Mouse (Mus musculus): ENCODE results near the gene Utp4. TPM values are rescaled to one million over a fixed set of nuclear protein-coding genes. Genes with fewer than 3 reads are reported as not detected.

Gene Utp4
- total and polyA plus RNA-seq, 3 experiments = 30.7 to 158 (median 75.8) TPM

DNA sequence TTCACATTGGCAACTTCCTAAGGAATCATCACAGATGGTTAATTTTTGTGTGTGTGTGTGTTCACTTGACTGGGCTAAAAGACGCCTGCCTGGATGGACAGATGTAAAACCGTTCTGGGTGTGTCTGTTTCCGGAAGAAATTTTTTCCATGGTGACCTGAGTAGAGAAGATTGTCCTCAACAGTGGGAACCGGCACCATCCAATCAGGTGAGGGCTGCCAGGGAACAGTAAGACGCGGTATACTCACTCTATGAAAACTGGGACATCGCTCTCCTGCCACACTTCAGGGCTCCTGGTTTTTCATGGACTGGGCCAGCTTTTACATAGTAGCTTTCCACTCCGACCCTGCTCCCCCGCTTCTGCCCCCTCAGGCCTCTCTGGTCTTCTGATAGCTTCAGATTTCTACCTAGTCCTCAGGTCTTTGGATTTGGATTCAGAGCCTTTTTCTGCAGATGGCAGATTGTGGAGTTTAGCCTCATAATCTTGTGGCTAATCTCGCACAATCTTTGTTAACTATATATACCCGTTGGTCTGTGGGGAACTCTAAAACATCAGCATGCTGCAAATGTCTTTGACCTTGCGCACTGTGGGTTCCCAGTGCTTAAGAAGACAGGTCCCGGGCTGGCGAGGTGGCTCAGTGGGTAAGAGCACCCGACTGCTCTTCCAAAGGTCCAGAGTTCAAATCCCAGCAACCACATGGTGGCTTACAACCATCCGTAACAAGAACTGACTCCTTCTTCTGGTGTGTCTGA is 41.0 kb downstream of the Utp4 start:
- H3K27me3 ChIP-seq (ENCODE audit: insufficient read depth, low read length) = peaks cover 3% of the 10 kb centered on the region
- no peak for DNase-seq (ENCODE audit: low spot score)
- no peak overlapping the region for H3K4me3 ChIP-seq (ENCODE audit: low read depth, low read length)

DNA sequence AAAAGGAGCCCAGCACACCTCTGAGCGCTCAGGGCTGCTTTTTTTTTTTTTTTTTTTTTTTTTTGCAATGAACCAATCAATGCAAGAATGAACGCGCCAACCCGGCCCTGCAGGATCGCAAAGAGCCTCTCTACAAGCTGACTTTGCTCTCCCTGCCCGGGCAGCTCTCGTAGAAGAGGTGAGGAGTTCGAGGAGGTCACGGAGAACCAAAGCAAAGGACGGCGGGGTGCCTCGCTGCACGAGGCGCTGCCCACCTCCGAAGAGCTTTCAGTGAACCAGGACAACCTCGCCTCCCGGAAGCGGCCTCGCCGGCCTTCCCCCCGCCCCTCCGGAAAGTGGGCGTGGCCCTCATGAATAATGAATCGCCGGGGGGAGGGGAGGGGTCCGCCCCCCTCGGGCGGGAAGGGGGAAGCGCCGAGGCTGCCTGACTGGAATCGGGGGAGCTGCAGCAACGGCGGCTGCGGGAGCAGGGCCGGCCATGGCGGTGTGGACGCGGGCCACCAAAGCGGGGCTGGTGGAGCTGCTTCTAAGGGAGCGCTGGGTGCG is 42.0 kb downstream of the Utp4 start, which contains the start of gene Sntb2:
Gene Sntb2, plus strand, starts transcription at position 427 of the 546 bp plus-strand sequence.
- Histone ChIP-seq H3K9me3 (replicated peaks) (no peaks in the 10 kb centered on the region), H3K4me3 (ENCODE audit: low read depth, low read length) (peak within 1 kb of the TSS; percentile 86)
- peak; percentile 87 for DNase-seq (ENCODE audit: low spot score)

More for the DNA sequence above, 41.0 kb downstream of the Utp4 start:
- no peak for ATAC-seq (ENCODE audit: extremely low read depth, insufficient number of reproducible peaks, low FRiP score, poor library complexity, severe bottlenecking)
- Histone ChIP-seq H3K9me3 (replicated peaks) (no peaks in the 10 kb centered on the region), H3K4me1 (ENCODE audit: insufficient read depth, low read depth, low read length) (peaks cover 42% of the 10 kb centered on the region), H3K36me3 (replicated peaks) (peaks cover 4% of the 10 kb centered on the region)
- TF ChIP-seq POLR2AphosphoS5 (IDR thresholded peaks at IDR 0.05; ENCODE audit: insufficient replicate concordance, low read depth, low read length) (no peak), GATA2 (IDR thresholded peaks at IDR 0.05; ENCODE audit: borderline replicate concordance, low read depth, low read length) (no peak), CTCF (IDR thresholded peaks at IDR 0.05; ENCODE audit: low read depth, low read length) (no peak), GATA1 (IDR thresholded peaks at IDR 0.05; ENCODE audit: borderline replicate concordance, low read length) (no peak), TAL1 (conservative IDR thresholded peaks at IDR 0.05; ENCODE audit: low read depth, low read length) (no peak)

GRCm38 (mm10) chr8:106935899-106936477 is 42.6 kb downstream of the Utp4 start:
- Histone ChIP-seq H3K4me3 (ENCODE audit: low read depth, low read length) (peak overlapping the region; percentile 86), H3K36me3 (replicated peaks) (peaks cover 8% of the 10 kb centered on the region), H3K27me3 (ENCODE audit: insufficient read depth, low read length) (peaks cover 3% of the 10 kb centered on the region), H3K4me1 (ENCODE audit: insufficient read depth, low read depth, low read length) (peaks cover 40% of the 10 kb centered on the region), H3K9me3 (replicated peaks) (no peaks in the 10 kb centered on the region)
- no peak for TF ChIP-seq GATA2 (IDR thresholded peaks at IDR 0.05; ENCODE audit: borderline replicate concordance, low read depth, low read length)
- TF ChIP-seq CTCF (IDR thresholded peaks at IDR 0.05; ENCODE audit: low read depth, low read length) = no peak
- TF ChIP-seq POLR2AphosphoS5 (IDR thresholded peaks at IDR 0.05; ENCODE audit: insufficient replicate concordance, low read depth, low read length) = no peak
- TF ChIP-seq GATA1 (IDR thresholded peaks at IDR 0.05; ENCODE audit: borderline replicate concordance, low read length) = no peak
- TF ChIP-seq TAL1 (conservative IDR thresholded peaks at IDR 0.05; ENCODE audit: low read depth, low read length) = no peak
- ATAC-seq (ENCODE audit: extremely low read depth, insufficient number of reproducible peaks, low FRiP score, poor library complexity, severe bottlenecking) (no peak), DNase-seq (ENCODE audit: low spot score) (peak; percentile 68)

More for the DNA sequence above, 42.0 kb downstream of the Utp4 start, which contains the start of gene Sntb2:
- TF ChIP-seq CTCF (IDR thresholded peaks at IDR 0.05; ENCODE audit: low read depth, low read length) (no peak), GATA2 (IDR thresholded peaks at IDR 0.05; ENCODE audit: borderline replicate concordance, low read depth, low read length) (no peak), GATA1 (IDR thresholded peaks at IDR 0.05; ENCODE audit: borderline replicate concordance, low read length) (no peak), POLR2AphosphoS5 (IDR thresholded peaks at IDR 0.05; ENCODE audit: insufficient replicate concordance, low read depth, low read length) (no peak), TAL1 (conservative IDR thresholded peaks at IDR 0.05; ENCODE audit: low read depth, low read length) (no peak)
- peaks cover 40% of the 10 kb centered on the region for H3K4me1 ChIP-seq (ENCODE audit: insufficient read depth, low read depth, low read length)
- peaks cover 8% of the 10 kb centered on the region for H3K36me3 ChIP-seq (replicated peaks)
- peak; percentile 74 for ATAC-seq (ENCODE audit: extremely low read depth, insufficient number of reproducible peaks, low FRiP score, poor library complexity, severe bottlenecking)
- H3K27me3 ChIP-seq (ENCODE audit: insufficient read depth, low read length) = peaks cover 3% of the 10 kb centered on the region

DNA sequence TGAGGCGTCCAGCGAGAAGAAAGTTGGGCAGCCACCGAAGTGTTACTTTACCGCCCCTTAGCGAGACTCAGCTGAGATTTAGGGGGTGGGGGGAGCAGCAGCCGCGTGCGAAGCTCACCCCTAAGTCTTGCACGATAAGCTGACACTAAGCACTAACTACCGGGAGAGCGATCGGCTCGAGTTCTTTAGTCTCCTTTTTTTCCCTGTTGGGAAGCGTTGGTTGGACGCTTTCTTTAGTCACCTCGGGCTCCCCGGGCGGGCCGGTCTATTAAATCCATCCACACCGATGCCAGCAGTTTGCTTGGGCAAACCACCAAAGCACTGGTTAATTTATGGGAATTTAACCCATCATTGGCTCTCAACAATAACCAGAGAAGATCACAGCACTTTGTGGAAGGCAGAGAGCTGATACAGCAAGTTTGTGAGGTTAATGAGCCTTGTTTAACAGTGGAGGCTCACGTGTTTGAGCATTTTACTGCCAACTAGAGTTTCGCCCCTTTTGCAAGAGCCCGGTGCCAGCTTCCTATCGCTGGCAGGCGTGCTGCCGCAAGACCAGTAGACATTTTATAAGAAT is 43.1 kb downstream of the Utp4 start:
- H3K27me3 ChIP-seq (ENCODE audit: insufficient read depth, low read length) = peaks cover 3% of the 10 kb centered on the region
- no peak for DNase-seq (ENCODE audit: low spot score)
- H3K4me3 ChIP-seq (ENCODE audit: low read depth, low read length) = peak overlapping the region; percentile 86
- peaks cover 8% of the 10 kb centered on the region for H3K36me3 ChIP-seq (replicated peaks)
- peaks cover 40% of the 10 kb centered on the region for H3K4me1 ChIP-seq (ENCODE audit: insufficient read depth, low read depth, low read length)
- no peaks in the 10 kb centered on the region for H3K9me3 ChIP-seq (replicated peaks)
- TF ChIP-seq TAL1 (conservative IDR thresholded peaks at IDR 0.05; ENCODE audit: low read depth, low read length) (no peak), GATA1 (IDR thresholded peaks at IDR 0.05; ENCODE audit: borderline replicate concordance, low read length) (no peak), POLR2AphosphoS5 (IDR thresholded peaks at IDR 0.05; ENCODE audit: insufficient replicate concordance, low read depth, low read length) (no peak), GATA2 (IDR thresholded peaks at IDR 0.05; ENCODE audit: borderline replicate concordance, low read depth, low read length) (no peak), CTCF (IDR thresholded peaks at IDR 0.05; ENCODE audit: low read depth, low read length) (no peak)
- ATAC-seq (ENCODE audit: extremely low read depth, insufficient number of reproducible peaks, low FRiP score, poor library complexity, severe bottlenecking) = no peak

- Histone ChIP-seq H3K36me3 (replicated peaks) (peaks cover 8% of the 10 kb centered on the region), H3K4me1 (ENCODE audit: insufficient read depth, low read depth, low read length) (peaks cover 40% of the 10 kb centered on the region), H3K27me3 (ENCODE audit: insufficient read depth, low read length) (peaks cover 3% of the 10 kb centered on the region), H3K4me3 (ENCODE audit: low read depth, low read length) (no peak overlapping the region; the same call in 1 of the 2 replicates), H3K9me3 (replicated peaks) (no peaks in the 10 kb centered on the region)
- DNase-seq (ENCODE audit: low spot score) (no peak), ATAC-seq (ENCODE audit: extremely low read depth, insufficient number of reproducible peaks, low FRiP score, poor library complexity, severe bottlenecking) (no peak)
- TF ChIP-seq GATA2 (IDR thresholded peaks at IDR 0.05; ENCODE audit: borderline replicate concordance, low read depth, low read length) (no peak), TAL1 (conservative IDR thresholded peaks at IDR 0.05; ENCODE audit: low read depth, low read length) (no peak)
Measured at GRCm38 (mm10) chr8:106937081-106937800, 43.8 kb downstream of the Utp4 start.

All from G1E (cell line).